Mouse (Mus musculus): ENCODE results near the gene Crbn.

The Crbn gene

DNA sequence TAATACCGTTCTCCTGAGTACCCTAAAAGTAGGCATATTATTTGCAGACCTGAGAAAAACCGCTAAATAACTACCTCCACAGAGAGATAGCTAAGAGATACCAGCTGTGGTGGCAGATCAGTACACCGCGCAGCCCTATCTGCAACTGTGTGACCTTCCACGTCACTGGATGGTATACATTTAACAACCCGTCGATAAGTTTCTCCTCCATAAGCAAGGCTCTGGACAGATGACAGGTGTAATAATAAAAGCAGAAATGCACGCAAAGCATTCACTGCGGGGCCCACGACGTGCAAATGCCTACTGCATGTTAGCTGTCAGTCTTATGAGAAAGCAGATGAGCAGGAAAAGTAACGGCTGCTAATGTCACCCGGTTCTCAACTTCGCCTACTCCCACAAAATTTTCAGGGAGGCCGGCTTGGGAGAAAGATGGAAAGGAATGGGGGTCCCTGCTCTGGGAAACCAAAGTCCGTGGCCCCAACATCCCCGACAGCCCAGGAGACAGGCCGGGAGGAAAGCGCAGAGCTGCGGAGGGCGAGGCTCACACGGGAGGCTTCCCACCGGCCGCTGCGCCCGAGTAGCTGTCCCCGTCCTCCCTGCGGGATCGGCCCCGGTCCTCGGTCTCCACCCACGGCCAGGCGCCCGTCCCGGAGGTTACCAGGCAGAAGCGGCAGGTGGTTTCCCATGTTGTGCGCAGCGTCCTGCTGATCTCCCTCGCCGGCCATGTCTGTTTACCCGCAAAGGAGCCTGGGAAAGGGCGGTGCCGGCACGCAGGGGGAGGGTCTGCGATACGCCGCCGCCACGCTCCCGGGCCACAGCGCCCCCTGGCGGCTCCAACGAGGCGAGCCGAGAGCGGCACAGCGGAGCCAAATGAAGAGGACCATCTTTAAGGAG is at the start of gene Crbn:
Crbn (minus strand) TSS at position 745 of the 894 bp plus-strand sequence.
- peak; percentile 96 to 97 for DNase-seq

DNA sequence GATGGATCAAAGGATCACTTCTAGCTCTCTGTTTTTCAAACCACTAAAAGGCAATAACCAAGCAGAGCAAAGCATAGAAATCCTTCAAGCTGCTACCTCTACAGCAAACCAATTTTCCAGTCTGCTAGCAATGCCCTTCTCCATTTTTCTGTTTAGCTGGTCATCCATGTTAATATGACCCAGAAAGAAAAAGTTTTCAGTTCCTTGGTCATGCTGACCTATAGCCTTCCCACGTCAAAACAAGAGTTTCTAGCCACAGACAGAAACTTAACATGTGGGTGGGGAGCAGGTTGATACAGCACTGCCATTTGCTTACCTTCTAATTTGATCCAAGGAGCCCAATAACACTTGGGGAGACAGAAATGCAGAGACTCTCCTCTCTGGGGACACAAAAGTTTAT is 40.3 kb upstream of the Crbn start:
- no peak for DNase-seq

DNA sequence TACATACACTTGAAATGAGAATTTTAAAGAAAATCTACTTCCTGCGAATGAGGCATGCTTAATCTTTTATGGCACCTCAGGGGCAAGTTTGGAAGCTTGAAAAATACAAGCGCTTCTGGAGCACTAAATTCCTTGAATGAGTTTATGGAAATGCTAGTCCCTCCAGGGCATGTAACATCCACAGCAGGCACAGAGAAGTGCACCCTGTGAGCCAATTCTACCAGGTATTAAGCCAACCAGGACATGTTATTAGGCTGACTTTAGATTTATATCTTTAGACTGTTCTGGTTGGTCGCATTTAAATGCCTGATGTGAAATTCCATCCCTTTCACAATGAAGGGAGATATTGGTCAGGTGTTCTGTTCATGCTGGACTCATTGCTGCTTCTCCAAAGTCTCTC is 38.2 kb upstream of the Crbn start:
- DNase-seq, result no peak

DNA sequence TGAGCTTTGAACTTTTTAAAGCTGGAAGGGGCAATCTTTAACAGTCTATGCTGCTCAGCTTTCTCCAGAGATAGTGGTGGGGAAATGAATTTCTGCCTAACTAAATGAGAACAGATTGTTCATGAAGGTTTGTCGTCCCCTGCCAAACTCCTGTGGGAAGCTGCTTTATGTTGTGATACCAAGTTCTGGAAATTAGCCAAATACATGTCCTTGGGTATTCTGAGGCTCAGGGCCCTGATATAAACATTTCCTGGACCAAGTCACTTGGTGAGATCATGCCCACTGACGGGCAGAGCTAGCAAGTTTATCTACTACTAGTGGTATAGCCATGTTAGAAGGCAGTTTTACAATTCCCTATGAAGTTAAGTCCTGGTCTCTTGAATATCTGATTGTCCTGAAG is 35.4 kb upstream of the Crbn start:
- DNase-seq, result peak; percentile 22 to 59

DNA sequence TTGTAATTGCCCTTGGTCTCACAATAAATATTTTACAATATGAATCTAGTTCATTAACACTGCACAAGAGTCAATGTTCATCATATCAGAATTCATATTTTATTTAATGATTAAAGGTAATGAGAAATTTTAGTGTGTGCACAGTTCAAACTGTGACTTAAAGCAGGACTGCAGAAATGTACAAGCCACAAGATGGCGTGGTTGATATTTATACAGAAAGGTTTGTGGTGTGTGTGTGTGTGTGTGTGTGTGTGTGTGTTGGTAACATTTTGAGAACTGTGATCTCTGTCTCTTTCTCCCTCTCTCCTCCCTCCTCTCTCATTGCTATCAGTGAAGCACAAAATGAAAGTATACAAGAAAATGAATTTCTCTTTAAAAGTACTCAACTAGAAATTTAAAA is 22.5 kb upstream of the Crbn start:
- DNase-seq, result peak; percentile 81 to 90

DNA sequence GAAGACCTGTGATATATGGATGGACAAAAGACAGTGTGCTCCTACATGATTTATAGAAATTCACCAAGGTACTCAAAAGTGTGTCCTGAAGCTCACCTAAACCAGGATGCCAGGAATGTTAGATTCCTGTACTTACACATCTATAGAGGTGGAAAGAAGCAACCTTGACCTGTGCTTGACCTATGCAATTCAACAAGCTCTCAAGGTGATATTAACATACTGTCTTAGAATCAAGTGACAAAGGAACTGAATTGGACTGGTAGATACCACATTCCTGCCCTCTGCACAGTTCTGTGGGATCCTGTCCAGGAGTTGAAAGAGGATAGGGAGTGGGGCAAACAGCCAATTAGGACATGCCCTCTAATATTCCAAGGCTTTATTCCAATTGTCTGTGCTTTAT is 20.7 kb upstream of the Crbn start:
- DNase-seq, result no peak

DNA sequence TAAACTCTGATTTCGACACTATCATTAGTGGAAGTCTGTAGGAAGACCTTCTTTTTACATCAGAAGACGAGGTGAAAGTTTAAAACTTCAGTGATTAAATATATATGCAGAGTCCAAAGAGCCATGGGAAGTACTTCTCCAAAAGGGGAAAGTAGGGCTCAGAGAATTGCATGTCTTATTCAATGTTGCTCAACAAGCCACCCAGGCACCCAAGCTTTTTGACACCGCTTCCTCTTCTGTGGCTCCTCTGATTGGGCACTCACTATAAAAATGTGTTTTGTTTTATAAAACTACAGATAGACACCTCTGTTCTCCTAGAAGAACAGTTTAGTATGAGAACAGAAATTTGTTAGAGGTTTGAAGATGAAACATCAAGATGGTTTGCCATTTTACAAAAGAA is 20.0 kb upstream of the Crbn start:
- no peak for DNase-seq

DNA sequence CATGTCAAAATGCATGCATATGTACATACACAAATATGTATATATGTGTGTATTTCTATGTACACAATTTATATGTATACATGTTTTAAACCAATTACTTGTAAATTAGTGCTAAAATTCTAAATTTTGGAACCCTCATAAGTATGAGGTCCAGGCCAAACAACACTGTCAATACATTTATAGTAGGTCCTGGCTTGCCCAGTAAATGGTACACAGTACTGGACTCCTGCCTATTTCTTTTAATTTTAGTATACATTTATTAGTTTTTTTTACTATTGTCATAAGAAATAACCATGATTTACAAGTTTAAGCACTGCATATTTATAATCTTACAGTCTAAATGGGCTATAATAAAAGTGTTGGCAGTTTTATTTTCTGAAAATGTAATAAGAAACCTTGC is 19.4 kb upstream of the Crbn start:
- DNase-seq, result no peak

DNA sequence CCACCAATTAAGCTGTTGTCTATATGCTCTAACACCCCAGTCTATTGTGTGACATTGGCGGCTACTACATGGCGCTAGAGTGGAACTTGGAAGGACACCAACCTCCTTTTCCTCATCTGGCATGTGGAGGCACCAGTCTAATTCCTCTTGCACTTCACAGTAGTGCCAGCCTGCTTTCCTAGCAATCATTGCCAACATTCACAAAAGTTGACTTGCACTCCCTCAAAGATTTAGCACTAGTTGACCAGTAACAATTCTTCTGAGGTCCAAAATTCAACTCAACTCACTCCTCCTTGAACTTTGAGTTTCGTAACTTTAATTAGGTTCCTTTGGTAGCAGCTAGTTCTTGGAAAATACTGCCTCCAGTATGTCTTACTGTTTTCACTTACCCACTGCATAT is 10.8 kb upstream of the Crbn start:
- DNase-seq, result no peak

DNA sequence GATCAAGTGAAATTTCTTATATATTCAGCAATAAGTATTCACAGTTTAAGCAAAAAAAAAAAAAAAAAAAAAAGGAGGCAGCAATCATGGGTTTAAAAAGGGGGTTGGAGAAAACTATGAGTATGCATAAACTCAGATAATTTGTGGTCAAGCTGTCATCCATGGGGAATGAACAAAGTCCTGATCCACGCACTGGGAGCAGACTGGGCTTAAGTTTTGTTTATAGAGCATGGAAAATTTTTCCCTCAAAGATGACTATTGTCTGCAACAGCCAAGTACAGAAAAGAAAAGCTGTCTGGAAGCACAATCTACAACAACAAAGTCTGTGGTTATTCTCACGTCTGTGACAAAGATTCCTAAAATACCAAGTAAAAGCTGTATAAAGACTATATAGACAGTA is 9.3 kb upstream of the Crbn start:
- no peak for DNase-seq

DNA sequence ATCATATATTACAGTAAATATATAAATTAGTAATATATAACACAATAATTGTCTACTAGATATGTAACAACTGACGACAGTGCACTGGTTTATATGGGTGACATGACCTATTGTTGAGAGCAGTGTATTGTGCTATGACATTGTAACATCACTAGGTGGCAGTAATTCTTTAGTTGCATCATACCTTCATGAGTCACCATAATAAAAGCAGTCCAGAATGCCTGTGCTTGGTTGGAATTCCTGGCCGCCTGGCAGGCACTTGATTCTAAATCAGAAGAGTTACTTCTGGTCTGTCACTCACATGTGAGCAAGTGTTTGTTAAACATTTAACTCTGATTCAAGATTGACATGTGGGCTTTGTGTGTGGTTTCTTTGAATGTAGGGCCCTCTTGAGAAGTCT is 5.0 kb upstream of the Crbn start:
- peak; percentile 54 to 61 for DNase-seq

DNA sequence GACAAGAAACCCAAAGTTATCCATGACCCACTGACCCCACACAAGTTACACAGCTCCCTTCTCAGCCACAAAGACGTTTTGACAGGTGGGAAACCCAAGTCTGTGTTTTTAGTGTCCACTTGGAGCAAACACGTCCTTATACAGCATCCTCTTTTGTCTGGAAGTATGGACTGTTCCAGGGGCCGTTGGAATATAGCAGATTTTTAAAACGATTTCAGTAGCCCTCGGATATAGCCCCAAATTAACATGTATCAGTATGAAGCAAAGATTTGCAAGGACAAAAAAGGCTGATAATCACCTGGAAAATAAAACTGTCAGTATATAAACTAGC is 315 bp upstream of the Crbn start:
- DNase-seq, result no peak

DNA sequence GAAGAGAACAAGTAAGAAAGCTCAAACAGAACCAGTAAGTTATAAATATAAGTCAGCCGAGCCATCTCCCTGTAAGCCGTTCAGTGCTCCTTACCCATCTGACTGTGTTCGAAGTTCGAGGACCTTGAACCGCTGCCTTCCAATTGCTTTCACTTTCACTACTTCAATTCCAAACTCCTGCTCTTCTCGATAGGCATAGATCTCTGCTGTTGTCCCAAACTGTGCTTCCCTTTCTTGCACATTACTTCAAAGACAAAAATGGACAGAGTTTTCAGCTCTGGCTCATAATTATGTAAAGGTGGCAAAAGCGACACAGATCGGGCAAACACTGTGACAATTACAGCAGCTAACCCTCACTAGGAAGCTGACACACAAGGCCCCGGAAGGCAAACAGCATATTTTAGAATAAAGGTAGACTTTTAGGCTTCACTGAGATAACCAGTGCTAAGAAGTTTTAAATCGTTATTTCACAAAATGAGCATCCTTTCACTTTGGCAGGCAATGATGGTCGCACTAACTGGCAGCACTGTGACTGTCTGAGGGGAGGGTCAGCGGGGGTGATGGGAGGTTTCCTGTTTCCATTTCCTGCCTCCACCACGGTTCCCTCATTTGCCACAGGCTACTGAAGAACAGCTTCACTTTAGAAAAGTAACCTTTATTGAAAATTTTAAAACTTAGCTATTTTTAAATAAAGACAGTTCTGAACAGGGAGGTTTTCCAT is 5.6 kb downstream of the Crbn start:
- DNase-seq, result no peak

DNA sequence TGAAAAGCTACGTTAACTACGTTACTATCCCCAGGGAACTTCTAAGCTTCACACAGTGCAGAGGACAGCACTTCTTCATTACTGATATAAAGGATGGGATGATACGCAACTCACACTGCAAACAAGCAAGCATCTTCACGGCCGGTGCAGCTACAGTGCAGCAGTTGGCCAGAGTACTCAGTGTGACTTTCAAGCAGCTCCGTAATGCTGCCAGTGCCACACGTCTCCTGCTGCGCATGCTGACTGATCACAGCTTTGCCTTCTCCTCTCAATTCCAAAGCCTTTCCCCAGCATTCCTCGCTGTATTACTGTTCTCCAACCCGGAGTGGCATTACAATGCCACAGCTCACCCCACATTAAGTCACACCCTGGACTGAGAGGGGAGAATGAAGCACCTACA is 6.3 kb downstream of the Crbn start:
- no peak for DNase-seq

DNA sequence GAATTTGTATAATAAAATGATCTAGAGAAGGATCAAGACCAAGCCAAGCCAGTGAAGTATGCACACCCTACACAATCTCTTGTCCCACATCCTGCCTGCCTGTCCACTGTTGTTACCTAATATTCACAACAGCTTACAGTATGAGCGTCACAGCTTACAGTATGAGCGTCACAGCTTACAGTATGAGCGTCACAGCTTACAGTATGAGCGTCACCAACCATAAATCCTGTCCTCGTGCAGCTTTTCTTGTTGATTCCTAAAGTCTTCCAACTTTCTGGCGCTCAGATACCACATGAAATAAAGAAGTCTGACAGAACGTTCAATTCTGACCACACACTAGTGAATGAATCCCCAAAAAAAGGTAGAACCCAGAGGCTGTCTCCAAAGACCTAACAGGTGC is 6.8 kb downstream of the Crbn start:
- no peak for DNase-seq

DNA sequence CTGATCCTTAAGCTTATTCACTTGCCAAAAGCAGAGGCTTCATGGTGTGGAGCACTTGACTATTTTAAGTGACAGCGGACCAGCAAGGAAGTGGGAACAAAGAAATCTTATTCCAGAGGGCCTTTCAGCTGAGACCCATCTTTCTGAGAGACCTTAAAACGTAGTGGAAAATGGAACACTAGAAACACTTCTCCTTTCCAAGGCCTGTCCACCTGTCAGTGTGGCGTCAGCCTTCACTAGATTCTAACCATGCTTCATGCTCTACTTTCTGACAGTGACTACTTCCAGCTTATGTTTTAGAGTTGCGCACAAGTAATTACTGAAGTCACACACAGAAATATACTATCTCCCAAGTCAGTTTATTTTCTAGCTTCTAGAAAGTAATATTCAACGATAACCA is 7.4 kb downstream of the Crbn start:
- DNase-seq, result no peak

DNA sequence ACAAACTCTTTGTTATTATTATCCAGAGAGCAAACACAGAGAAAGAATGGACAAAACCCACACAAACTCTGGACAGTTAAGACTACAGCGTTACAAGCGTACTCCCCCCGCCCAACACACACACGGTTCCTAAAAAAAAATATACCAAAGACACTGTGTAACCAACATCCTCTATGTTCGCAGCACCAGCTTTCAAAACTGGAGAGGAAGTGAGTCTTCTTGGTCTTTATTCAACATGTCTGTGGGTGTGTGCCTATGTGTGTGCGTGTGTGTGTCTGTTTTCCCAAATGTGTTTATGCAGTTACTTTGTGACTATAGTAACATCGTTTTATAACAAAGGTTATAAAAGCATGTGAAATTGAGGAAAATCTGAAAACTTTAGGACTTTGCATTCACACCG is 8.4 kb downstream of the Crbn start:
- no peak for DNase-seq

DNA sequence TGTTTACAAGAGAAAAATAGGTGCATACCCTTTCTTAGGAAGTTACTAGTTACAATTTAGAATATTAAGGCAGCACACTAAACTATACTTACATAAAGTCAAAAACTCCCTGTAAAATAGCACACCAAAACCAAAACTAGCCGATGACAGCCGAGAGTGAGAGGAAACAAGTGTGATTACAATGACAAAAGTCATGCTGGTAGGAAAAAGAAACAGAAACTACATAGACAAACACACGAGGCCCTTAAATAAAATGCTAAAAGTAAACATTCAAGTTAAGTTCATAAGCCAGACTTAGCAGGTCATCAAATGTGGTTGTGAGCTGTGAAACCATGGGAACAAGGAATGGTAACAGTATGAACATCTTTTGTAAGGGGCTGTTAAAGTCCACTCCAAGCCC is 12.7 kb downstream of the Crbn start:
- no peak for DNase-seq

DNA sequence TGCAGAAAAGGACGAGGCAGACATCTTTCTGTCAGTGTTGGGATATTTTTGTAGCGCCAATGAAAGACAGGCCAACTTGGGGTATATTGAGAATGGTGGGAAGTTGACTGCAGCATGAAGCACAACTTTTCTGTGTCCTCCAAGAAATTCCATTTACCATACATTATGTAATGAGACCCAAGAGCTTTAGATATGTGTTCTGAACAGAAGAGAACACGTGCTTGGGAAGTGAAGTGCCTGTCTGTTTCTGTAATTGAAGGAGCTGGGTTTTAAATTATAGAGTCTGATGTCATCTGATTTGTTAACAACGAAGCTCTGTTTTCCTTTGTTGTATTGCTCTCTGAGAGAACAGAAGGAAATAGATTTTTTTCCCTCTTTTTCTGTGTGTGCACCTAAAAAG is 29.8 kb downstream of the Crbn start:
- DNase-seq, result no peak

DNA sequence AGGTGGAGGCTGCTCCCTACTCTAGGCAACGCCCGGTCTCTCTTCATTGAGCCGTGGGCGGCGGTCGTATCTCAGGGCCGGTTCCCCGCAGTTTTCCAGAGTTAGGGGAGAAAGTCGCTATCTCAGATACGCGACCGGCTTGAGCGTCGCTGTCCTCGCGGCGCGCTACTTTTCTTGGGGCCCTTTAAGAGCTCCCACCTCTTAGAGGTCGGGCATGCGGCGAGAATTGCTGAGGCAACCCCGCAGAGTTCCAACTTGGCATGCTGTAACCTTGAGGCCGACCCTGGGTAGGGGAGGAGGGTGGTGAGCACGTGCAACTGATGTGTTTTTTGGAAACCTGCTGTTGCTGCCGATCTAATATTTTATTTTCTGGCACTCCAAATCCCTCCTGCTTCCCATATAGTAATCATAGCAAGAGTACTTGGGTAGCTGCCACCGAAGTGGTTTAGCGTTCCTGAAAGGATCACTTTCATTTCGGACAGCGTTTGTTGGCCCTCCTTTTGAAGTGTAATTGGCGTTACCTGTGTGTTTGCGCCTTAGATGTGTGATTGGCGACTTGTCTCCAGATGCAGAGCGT is 30.5 kb downstream of the Crbn start:
- no peak for DNase-seq

DNA sequence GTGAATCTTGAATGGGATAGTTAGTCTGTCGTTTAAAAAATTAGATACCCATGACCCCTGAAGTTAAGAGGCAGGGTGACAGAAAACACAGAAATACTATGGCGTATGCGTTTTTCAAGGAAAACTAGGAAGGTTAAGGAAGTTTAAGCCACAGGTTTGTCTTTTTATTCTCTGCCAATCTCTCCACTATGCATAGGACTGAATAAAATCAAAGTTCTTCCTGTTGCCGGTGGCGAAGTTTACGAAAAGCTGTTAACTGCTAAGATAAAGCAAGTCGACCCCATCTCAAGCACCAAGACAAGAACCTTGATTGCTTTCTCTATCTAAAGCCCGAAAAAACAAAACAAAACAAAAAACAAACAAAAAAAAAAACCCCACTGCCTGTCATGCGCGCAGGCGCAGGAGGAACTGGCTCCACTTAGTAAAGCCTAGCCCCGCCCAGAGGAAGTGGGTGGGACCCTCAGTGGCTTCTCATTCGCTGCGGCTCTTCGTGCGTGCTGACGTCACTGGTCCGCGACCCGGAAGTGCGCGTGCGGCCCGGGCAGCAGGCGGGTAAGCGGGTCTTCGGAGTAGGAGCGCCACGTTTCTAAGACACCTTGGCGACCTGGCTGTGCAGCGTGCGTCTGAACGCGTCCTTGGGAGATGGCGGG is 31.1 kb downstream of the Crbn start, which contains the start of gene Trnt1:
Trnt1 (plus strand) TSS at position 481 of the 650 bp plus-strand sequence.
- DNase-seq, result peak; percentile 98

DNA sequence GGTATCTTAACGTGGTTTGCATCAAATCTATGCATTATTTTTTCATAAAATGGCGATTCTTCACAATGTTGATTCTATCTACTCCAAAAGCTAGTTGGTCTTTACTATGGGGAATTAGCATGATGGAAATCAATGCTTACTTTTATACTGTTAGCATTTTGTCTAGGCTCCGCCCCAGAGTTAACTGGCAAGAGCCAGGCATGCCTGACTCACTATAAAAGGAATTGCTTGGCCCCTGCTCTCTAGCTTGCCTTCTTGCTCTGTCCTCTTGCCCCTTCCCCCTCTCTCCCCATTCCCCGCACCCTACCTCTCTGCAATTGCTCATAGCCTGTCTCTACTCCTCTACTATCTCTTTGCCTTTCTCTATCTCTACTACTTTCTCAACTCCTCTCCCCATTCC is 33.1 kb downstream of the Crbn start:
- DNase-seq, result no peak

DNA sequence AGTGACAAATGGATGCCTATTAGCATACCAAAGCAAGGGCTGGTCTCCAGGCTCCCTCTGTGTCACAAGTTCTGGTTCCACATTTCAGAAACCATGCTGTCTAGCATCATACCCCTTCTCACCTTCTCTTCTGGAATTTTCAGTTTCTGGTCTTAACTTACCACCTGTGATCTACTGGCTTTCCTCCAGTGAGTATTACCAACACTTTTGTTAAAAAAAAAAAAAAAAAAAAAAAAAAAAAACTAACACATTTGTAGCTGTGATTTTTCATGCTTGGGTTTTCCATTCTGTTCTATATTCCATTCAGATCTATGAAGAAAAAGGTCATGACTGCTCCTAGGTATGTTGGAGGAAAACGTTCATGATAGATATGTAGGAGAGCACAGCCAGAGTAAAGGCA is 34.0 kb downstream of the Crbn start:
- DNase-seq, result no peak

DNA sequence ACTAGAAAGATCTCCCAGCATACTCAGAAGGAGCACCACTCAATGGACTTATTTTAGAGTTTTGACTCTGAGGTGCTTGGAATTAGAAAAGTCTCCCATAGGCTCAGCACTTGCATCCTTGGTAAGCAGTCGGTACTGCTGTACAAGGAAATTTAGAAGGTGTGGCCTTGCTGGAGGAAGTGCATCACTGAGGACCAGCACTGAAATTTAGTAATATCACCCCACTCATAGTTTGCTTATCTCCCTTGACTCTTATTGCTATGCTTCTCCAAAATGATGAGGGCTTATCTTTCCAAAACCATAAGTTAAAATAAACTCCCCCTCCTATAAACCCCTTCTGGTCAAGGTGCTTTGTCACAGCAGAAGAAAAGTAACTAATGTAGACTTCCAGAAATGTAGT is 38.4 kb downstream of the Crbn start:
- no peak for DNase-seq
